Mouse (Mus musculus): Measurements from ENCODE around the gene Ccsap. TPM values are rescaled to one million over a fixed set of nuclear protein-coding genes. Genes with fewer than 3 reads are reported as not detected.

Gene Ccsap
- total and polyA plus RNA-seq, 3 experiments: 5.0 to 6.2 (median 5.4) TPM

DNA sequence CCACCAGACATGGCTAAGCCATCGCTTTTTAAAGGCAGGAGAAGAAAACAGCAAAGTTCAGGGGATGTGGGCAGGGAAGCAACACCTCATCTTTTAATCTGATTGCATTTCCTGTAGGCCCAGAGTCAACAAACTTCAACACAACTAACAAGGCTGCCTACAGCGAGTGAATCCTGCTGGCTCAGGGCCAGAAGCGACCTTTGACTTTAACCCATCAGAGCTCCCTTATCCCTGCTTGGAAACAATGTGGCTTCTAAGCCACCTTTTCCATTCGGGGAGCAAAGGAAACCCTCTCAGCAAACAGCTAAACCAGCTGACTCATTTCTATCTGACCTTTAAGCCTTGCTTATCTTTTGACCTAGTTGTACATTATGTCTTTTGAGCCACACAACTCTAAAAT is 63.3 kb downstream of the Ccsap start:
- H3K27ac ChIP-seq (ENCODE audit: insufficient read depth, low read depth): no peak overlapping the region
- DNase-seq (ENCODE audit: extremely low read depth): no peak
- peaks cover 2 to 19% of the 10 kb centered on the region in 2 experiments; a peak in 3 of 4 replicates for H3K4me1 ChIP-seq (ENCODE audit: control insufficient read depth in 1 of 2, insufficient read depth in 2 of 2)
- H3K79me2 ChIP-seq (replicated peaks; ENCODE audit: control insufficient read depth, extremely low read depth, insufficient read depth, poor library complexity, severe bottlenecking): no peaks in the 10 kb centered on the region
- peaks cover 7% of the 10 kb centered on the region for H3K9me3 ChIP-seq (replicated peaks; ENCODE audit: low read length)
- H3K9ac ChIP-seq (ENCODE audit: insufficient read depth, low read depth): no peak overlapping the region
- H3K36me3 ChIP-seq (replicated peaks in 1 of 2; ENCODE audit: control insufficient read depth in 1 of 2, insufficient read depth in 1 of 2, low read length in 1 of 2): no peaks in the 10 kb centered on the region
- dilution Hi-C loops (cut with MboI; ENCODE audit: extremely low pct_ligation_motif_present, extremely low pct_unique_long_range_greater_than_20kb, low sequenced_read_pairs) (no loop called here), in situ Hi-C loops (cut with MboI; ENCODE audit: low pct_ligation_motif_present, low pct_unique_long_range_greater_than_20kb, low sequenced_read_pairs) (loop anchor here (10.0 kb wide), 1 partner anchor 558 kb away; no protein-coding TSS in a partner anchor)
- H3K27me3 ChIP-seq (replicated peaks): no peaks in the 10 kb centered on the region
- no peak overlapping the region for H3K4me3 ChIP-seq (replicated peaks in 1 of 3; ENCODE audit: low read depth in 2 of 3, low read length in 2 of 3, poor library complexity in 1 of 3)
- no peak overlapping the region for H3K4me2 ChIP-seq (ENCODE audit: insufficient read depth, low read depth, poor library complexity, severe bottlenecking)
- no peak for TF ChIP-seq KAT2A (IDR thresholded peaks at IDR 0.05; ENCODE audit: insufficient replicate concordance, low read length)
- TF ChIP-seq USF2 (conservative IDR thresholded peaks at IDR 0.05; ENCODE audit: low read depth, low read length): no peak
- no peak for TF ChIP-seq RCOR1 (conservative IDR thresholded peaks at IDR 0.05; ENCODE audit: low read depth, low read length)
- no peak for TF ChIP-seq CTCF (conservative IDR thresholded peaks at IDR 0.05 in 1 of 2, IDR thresholded peaks at IDR 0.05 in 1 of 2; ENCODE audit: low read depth in 2 of 2, low read length in 2 of 2)
- TF ChIP-seq ZMIZ1 (IDR thresholded peaks at IDR 0.05; ENCODE audit: low read depth, low read length): no peak
- no peak for TF ChIP-seq MAX (IDR thresholded peaks at IDR 0.05; ENCODE audit: low read length)
- no peak for TF ChIP-seq JUN (IDR thresholded peaks at IDR 0.05; ENCODE audit: insufficient read depth, low read depth, low read length)
- no peak for TF ChIP-seq SMC3 (IDR thresholded peaks at IDR 0.05; ENCODE audit: low read depth, low read length)
- TF ChIP-seq TBP (conservative IDR thresholded peaks at IDR 0.05; ENCODE audit: low read depth, low read length): no peak
- TF ChIP-seq MAZ (IDR thresholded peaks at IDR 0.05; ENCODE audit: low read depth, low read length): no peak
- no peak for TF ChIP-seq UBTF (IDR thresholded peaks at IDR 0.05; ENCODE audit: low read depth, low read length)
- no peak for TF ChIP-seq POLR2AphosphoS2 (IDR thresholded peaks at IDR 0.05; ENCODE audit: low read depth, low read length)
- no peak for TF ChIP-seq JUND (conservative IDR thresholded peaks at IDR 0.05; ENCODE audit: low read depth, low read length)
- no peak for TF ChIP-seq CHD2 (IDR thresholded peaks at IDR 0.05; ENCODE audit: low read length)
- no peak for TF ChIP-seq NELFE (IDR thresholded peaks at IDR 0.05; ENCODE audit: low read depth, low read length)
- TF ChIP-seq MEF2A (IDR thresholded peaks at IDR 0.05; ENCODE audit: borderline replicate concordance, low read depth, low read length): no peak
- TF ChIP-seq PAX5 (IDR thresholded peaks at IDR 0.05; ENCODE audit: low read length): no peak
- TF ChIP-seq MXI1 (IDR thresholded peaks at IDR 0.05; ENCODE audit: low read depth, low read length): no peak
- TF ChIP-seq ZC3H11A (IDR thresholded peaks at IDR 0.05; ENCODE audit: low read depth, low read length): no peak
- TF ChIP-seq POLR2A (IDR thresholded peaks at IDR 0.05; ENCODE audit: low read depth, low read length): no peak

DNA sequence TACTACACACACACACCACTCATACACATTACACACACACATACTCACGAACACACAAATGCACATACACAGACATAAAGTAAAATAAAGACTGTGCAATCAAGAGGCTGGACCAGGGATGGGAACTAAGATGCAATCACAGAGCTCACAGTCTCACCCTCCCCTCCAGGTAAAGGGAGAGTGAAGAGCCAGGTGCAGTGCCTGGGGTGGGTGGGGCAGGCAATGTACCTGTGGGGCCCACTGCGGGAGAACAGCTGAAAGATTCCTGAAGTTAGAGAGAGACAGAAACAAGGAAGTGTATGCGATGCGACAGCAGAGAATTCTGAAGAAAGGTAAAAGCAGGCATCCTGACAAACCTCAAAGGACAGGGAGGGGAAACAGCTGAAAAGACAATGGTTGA is 65.2 kb downstream of the Ccsap start:
- TF ChIP-seq NELFE (IDR thresholded peaks at IDR 0.05; ENCODE audit: low read depth, low read length) (no peak), ZKSCAN1 (IDR thresholded peaks at IDR 0.05; ENCODE audit: borderline replicate concordance, low read depth, low read length) (no peak), SIN3A (IDR thresholded peaks at IDR 0.05; ENCODE audit: low read length) (no peak)
- no peak for DNase-seq (ENCODE audit: extremely low read depth)
- in situ Hi-C loops (cut with MboI; ENCODE audit: low pct_ligation_motif_present, low pct_unique_long_range_greater_than_20kb, low sequenced_read_pairs) (loop anchor here (10.0 kb wide), 1 partner anchor 560 kb away; no protein-coding TSS in a partner anchor), dilution Hi-C loops (cut with MboI; ENCODE audit: extremely low pct_ligation_motif_present, extremely low pct_unique_long_range_greater_than_20kb, low sequenced_read_pairs) (no loop called here)
- Histone ChIP-seq H3K79me2 (replicated peaks; ENCODE audit: control insufficient read depth, extremely low read depth, insufficient read depth, poor library complexity, severe bottlenecking) (no peaks in the 10 kb centered on the region), H3K4me2 (ENCODE audit: insufficient read depth, low read depth, poor library complexity, severe bottlenecking) (no peak overlapping the region), H3K4me1 (ENCODE audit: control insufficient read depth in 1 of 2, insufficient read depth in 2 of 2) (peaks cover 2 to 23% of the 10 kb centered on the region in 2 experiments), H3K27ac (ENCODE audit: insufficient read depth, low read depth) (no peak overlapping the region), H3K4me3 (replicated peaks in 1 of 3; ENCODE audit: low read depth in 2 of 3, low read length in 2 of 3, poor library complexity in 1 of 3) (no peak overlapping the region), H3K27me3 (replicated peaks) (no peaks in the 10 kb centered on the region), H3K9me3 (replicated peaks; ENCODE audit: low read length) (no peaks in the 10 kb centered on the region), H3K36me3 (replicated peaks in 1 of 2; ENCODE audit: control insufficient read depth in 1 of 2, insufficient read depth in 1 of 2, low read length in 1 of 2) (peaks cover 0 to 9% of the 10 kb centered on the region in 2 experiments), H3K9ac (ENCODE audit: insufficient read depth, low read depth) (no peak overlapping the region)
